Mouse (Mus musculus): Measurements from ENCODE around the gene Fpgs.

Gene Fpgs

DNA sequence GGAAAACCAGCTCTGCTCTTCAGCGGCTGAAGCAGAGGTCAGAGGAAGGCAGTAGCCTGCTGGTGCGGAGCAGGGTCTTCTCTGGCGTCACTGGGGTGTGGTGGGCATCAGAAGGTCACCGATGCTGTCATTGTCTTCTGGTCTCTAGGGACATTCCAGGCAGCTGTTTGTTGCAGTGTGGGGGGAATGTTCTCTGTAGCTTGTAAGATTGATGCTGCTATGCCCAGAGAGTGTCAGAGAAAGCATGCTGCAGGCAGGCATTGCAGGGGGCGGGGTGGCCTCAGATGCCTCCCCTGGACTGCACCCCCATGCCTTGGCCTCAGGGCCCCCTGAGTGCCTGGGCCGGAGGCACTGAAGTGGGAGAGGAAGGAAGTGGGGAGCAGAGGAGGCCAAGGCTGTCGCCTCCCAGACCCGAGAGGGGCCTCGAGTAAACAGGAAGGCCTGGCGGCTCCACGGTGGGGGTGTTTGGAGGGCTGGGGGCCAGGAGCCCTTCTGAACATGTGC, 66.1 kb downstream of the Fpgs start:
- no peak for DNase-seq (ENCODE audit: low spot score)

DNA sequence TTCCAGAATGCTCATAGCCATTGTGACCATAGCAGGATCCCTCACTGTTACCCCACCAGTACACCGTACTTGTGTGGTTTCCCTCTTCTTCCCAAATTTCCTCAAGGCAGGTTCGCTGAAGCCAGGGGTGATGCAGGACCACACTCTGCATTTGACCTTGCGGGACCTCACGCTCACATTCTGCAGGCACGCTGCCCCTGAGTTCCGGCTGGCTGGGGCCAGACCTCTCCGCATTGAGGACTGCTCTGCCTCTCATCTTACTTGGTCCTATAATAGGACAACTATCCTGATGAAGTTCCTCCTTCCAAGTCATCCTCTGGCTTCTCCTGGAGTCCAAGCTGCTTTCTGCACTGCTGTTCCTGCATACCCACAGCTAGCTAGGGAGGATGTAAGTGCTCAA, 67.3 kb downstream of the Fpgs start:
- no peak for DNase-seq (ENCODE audit: low spot score)

DNA sequence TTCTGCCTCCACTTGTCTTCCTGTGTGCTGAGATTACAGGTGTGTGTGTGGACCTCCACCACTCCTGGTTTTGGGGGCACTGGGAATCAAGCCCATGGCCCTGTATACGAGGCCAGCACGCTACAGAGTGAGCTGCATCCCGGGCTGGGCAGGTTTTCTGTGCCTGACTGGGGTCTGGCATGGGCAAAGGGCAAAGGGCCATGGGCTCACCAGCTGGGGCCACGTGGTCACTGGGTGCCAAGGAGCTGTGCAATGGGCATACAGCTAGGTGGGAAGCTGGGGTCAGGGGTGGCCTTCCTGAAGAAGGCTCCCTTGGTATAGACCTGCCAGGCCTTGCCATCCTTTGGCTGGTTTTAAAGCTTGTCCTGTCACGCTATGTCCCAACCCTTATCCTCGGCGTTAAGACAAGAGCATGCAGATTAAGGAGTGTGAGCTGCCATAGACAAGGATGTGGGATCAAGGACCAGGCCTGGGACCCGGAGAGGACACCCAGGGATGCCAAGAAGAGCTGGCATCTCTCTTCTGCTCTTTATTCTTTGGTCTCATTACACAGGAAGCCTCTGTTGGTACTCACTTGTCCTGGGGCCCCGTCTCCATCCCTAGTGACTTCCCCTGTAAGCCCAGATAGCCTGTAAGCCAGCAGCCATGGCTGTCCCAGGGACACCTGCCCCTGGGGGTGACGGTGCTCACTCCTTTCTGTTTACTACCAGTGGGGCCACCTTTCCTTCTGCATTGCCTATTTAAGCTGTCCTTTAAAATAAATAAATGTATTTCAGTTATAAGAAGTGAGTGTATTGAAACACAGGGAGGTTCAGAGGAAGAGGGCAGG, 69.5 kb downstream of the Fpgs start:
- DNase-seq (ENCODE audit: low spot score) = no peak

- DNase-seq (ENCODE audit: low spot score) = peak; percentile 39
These were observed 70.3 kb downstream of the Fpgs start for GRCm38 (mm10) chr2:32633660-32634059.

Data from adipocyte (in vitro differentiated cells).